Mouse (Mus musculus) liver, embryonic 11.5 days (tissue): ENCODE measurements around the gene Stk16. TPM values are rescaled to one million over a fixed set of nuclear protein-coding genes. Genes with fewer than 3 reads are reported as not detected.

Experiments used
- ATAC-seq: fragments of 200-750 bp; cut with Nextera tagmentation; replicated peaks from 2 replicates; pipeline ENCODE4 v1.8.0; 2017; ENCODE audit warnings: moderate number of reproducible peaks, mild to moderate bottlenecking, moderate TSS enrichment, moderate library complexity; ENCODE audit not compliant: low FRiP score
- DNase-seq: peaks from one replicate; pipeline ENCODE4 v3.0.0-alpha.2; 2017; ENCODE audit warnings: low spot score
- H3K27ac ChIP-seq: fragments of 300-500 bp; sonication (generic); 2 replicates; pipeline ENCODE4 v1.5.1; 2014; ENCODE audit warnings: mild to moderate bottlenecking, low read depth, low read length, control low read depth
- H3K27me3 ChIP-seq: fragments of 300-500 bp; sonication (generic); replicated peaks from 2 replicates; pipeline ENCODE4 v1.6.1; 2014; ENCODE audit warnings: low read length, mixed read lengths; ENCODE audit not compliant: control insufficient read depth, insufficient read depth
- H3K36me3 ChIP-seq: fragments of 300-500 bp; sonication (generic); 2 replicates; pipeline ENCODE4 v1.6.1; 2014; ENCODE audit warnings: mild to moderate bottlenecking, low read length, moderate library complexity, mixed read lengths; ENCODE audit not compliant: control insufficient read depth, insufficient read depth
- H3K4me1 ChIP-seq: fragments of 300-500 bp; sonication (generic); replicated peaks from 2 replicates; pipeline ENCODE4 v1.6.1; 2014; ENCODE audit warnings: low read length, mixed read lengths; ENCODE audit not compliant: control insufficient read depth, insufficient read depth
- H3K4me2 ChIP-seq: fragments of 300-500 bp; sonication (generic); 2 replicates; pipeline ENCODE4 v1.6.1; 2014; ENCODE audit warnings: mild to moderate bottlenecking, control low read depth, moderate library complexity
- H3K4me3 ChIP-seq: fragments of 300-500 bp; sonication (generic); 2 replicates; pipeline ENCODE4 v1.5.1; 2014; ENCODE audit warnings: low read depth, low read length, control low read depth
- H3K9ac ChIP-seq: fragments of 300-500 bp; sonication (generic); 2 replicates; pipeline ENCODE4 v1.6.1; 2014; ENCODE audit warnings: low read depth, low read length, control low read depth
- H3K9me3 ChIP-seq: fragments of 300-500 bp; sonication (generic); 2 replicates; pipeline ENCODE4 v1.6.1; 2016; ENCODE audit warnings: low read length, inconsistent platforms, mixed read lengths; ENCODE audit not compliant: control insufficient read depth
- WGBS: fragments of 180-500 bp; shearing (Covaris S2); extraction: QIAGEN DNeasy Blood & Tissue Kit; methylation state at CpG from one replicate; pipeline ENCODE4 v1.1.7; 2014; 5-methylcytosine and 5-hydroxymethylcytosine counted together
- polyA plus RNA-seq: library from polyadenylated mRNA; unstranded; fragments of >200 nt; fragmentation: Nextera tagmentation; extraction: Ambion mirVana; gene quantifications from 2 replicates; pipeline ENCODE4 v1.2.1, GENCODE M21; 2014

Stk16 gene
- polyA plus RNA-seq, 1 experiment from 2014 or later, result 122 TPM

GRCm38 (mm10) chr1:75201236-75201635 lies 9.4 kb upstream of the Stk16 start:
- Histone ChIP-seq H3K27ac (no peak overlapping the region), H3K9me3 (no peaks in the 10 kb centered on the region), H3K4me2 (no peak overlapping the region), H3K9ac (no peak overlapping the region), H3K4me3 (no peak overlapping the region), H3K27me3 (no peaks in the 10 kb centered on the region), H3K4me1 (no peaks in the 10 kb centered on the region), H3K36me3 (peaks cover 20% of the 10 kb centered on the region)
- ATAC-seq, result no peak
- 87% methylated on average over 1 of the region's 1 CpGs for WGBS
- no peak for DNase-seq

- Histone ChIP-seq H3K36me3 (peaks cover 15% of the 10 kb centered on the region), H3K27me3 (no peaks in the 10 kb centered on the region), H3K4me2 (peak overlapping the region; percentile 100), H3K27ac (0 out of 2 replicates have a peak overlapping the region, but pooled peaks have one; percentile 5), H3K4me3 (peak overlapping the region; percentile 53), H3K9ac (peak overlapping the region; percentile 66), H3K4me1 (peaks cover 40% of the 10 kb centered on the region), H3K9me3 (no peaks in the 10 kb centered on the region)
- 20% methylated on average over 34 of the region's 34 CpGs for WGBS
- ATAC-seq, result no peak
- DNase-seq, result no peak
Measured at GRCm38 (mm10) chr1:75208967-75209678, 1.5 kb upstream of the Stk16 start.

- H3K4me2 ChIP-seq, result peak overlapping the region; percentile 100
- peaks cover 29% of the 10 kb centered on the region for H3K36me3 ChIP-seq
- 8% methylated on average over 17 of the region's 17 CpGs for WGBS
- H3K4me3 ChIP-seq, result peak overlapping the region; percentile 91
- H3K4me1 ChIP-seq, result peaks cover 55% of the 10 kb centered on the region
- peak overlapping the region; percentile 65 for H3K27ac ChIP-seq
- H3K9me3 ChIP-seq, result no peaks in the 10 kb centered on the region
- H3K9ac ChIP-seq, result peak overlapping the region; percentile 88
- no peak for DNase-seq
- no peaks in the 10 kb centered on the region for H3K27me3 ChIP-seq
- ATAC-seq, result no peak
Measured at GRCm38 (mm10) chr1:75211141-75211708, 587 bp downstream of the Stk16 start.

GRCm38 (mm10) chr1:75212542-75212941 lies 1.9 kb downstream of the Stk16 start:
- peaks cover 68% of the 10 kb centered on the region for H3K4me1 ChIP-seq
- no peaks in the 10 kb centered on the region for H3K27me3 ChIP-seq
- DNase-seq (no peak), ATAC-seq (no peak)
- peak overlapping the region; percentile 91 for H3K4me3 ChIP-seq
- 0 out of 2 replicates have a peak overlapping the region, but pooled peaks have one; percentile 4 for H3K27ac ChIP-seq
- peaks cover 31% of the 10 kb centered on the region for H3K36me3 ChIP-seq
- H3K9me3 ChIP-seq, result no peaks in the 10 kb centered on the region
- WGBS, result 69% methylated on average over 4 of the region's 4 CpGs
- H3K9ac ChIP-seq, result no peak overlapping the region; the same call in 1 of the 2 replicates
- H3K4me2 ChIP-seq, result peak overlapping the region; percentile 100

GRCm38 (mm10) chr1:75213096-75213495 lies 2.5 kb downstream of the Stk16 start:
- H3K36me3 ChIP-seq, result peaks cover 31% of the 10 kb centered on the region
- H3K9ac ChIP-seq, result no peak overlapping the region; the same call in 1 of the 2 replicates
- H3K4me1 ChIP-seq, result peaks cover 70% of the 10 kb centered on the region
- peak; percentile 9; the same call in 1 of the 2 replicates for ATAC-seq
- H3K27ac ChIP-seq, result peak overlapping the region; percentile 45; the same call in 1 of the 2 replicates
- peak overlapping the region; percentile 91 for H3K4me3 ChIP-seq
- no peak for DNase-seq
- no peaks in the 10 kb centered on the region for H3K27me3 ChIP-seq
- no peaks in the 10 kb centered on the region for H3K9me3 ChIP-seq
- WGBS, result 46% methylated on average over 7 of the region's 7 CpGs
- H3K4me2 ChIP-seq, result peak overlapping the region; percentile 100

- Histone ChIP-seq H3K4me3 (peak overlapping the region; percentile 16; the same call in 1 of the 2 replicates), H3K36me3 (peaks cover 31% of the 10 kb centered on the region), H3K27ac (peak overlapping the region; percentile 54; the same call in 1 of the 2 replicates), H3K27me3 (peaks cover 2% of the 10 kb centered on the region; the same call in 1 of the 2 replicates), H3K9me3 (no peaks in the 10 kb centered on the region), H3K9ac (peak overlapping the region; percentile 9; the same call in 1 of the 2 replicates), H3K4me1 (peaks cover 64% of the 10 kb centered on the region), H3K4me2 (peak overlapping the region; percentile 100)
- DNase-seq (no peak), ATAC-seq (no peak)
- 63% methylated on average over 2 of the region's 2 CpGs for WGBS
Measured at GRCm38 (mm10) chr1:75214442-75214841, 3.8 kb downstream of the Stk16 start.

- Histone ChIP-seq H3K36me3 (peaks cover 31% of the 10 kb centered on the region), H3K27me3 (peaks cover 6% of the 10 kb centered on the region), H3K4me3 (peak overlapping the region; percentile 16; the same call in 1 of the 2 replicates), H3K9ac (peak overlapping the region; percentile 9; the same call in 1 of the 2 replicates), H3K4me1 (peaks cover 64% of the 10 kb centered on the region), H3K9me3 (no peaks in the 10 kb centered on the region), H3K27ac (peak overlapping the region; percentile 54), H3K4me2 (peak overlapping the region; percentile 100)
- WGBS, result 68% methylated on average over 5 of the region's 5 CpGs
- DNase-seq, result no peak
- no peak for ATAC-seq
Measured at GRCm38 (mm10) chr1:75214886-75215285, 4.2 kb downstream of the Stk16 start.

GRCm38 (mm10) chr1:75215785-75216184 lies 5.1 kb downstream of the Stk16 start:
- DNase-seq (no peak), ATAC-seq (no peak)
- Histone ChIP-seq H3K27me3 (peaks cover 15% of the 10 kb centered on the region), H3K4me3 (0 out of 2 replicates have a peak overlapping the region, but pooled peaks have one; percentile 8), H3K9me3 (no peaks in the 10 kb centered on the region), H3K27ac (peak overlapping the region; percentile 30), H3K9ac (peak overlapping the region; percentile 12; the same call in 1 of the 2 replicates), H3K4me2 (peak overlapping the region; percentile 100), H3K4me1 (peaks cover 59% of the 10 kb centered on the region), H3K36me3 (peaks cover 31% of the 10 kb centered on the region)
- 94% methylated on average over 9 of the region's 9 CpGs for WGBS
